Mouse (Mus musculus) liver, postnatal 0 days (tissue): Measurements from ENCODE around the gene Olfr591.

Experiments used
- CTCF ChIP-seq: sonication (generic); IDR thresholded peaks from 2 replicates; pipeline ENCODE4 v1.5.1; 2016; ENCODE audit warnings: antibody characterized with exemption, low read depth
- EP300 ChIP-seq: IDR thresholded peaks from 2 replicates; pipeline ENCODE4 v1.6.1; 2016; ENCODE audit warnings: antibody characterized with exemption, low read depth, mild to moderate bottlenecking

DNA sequence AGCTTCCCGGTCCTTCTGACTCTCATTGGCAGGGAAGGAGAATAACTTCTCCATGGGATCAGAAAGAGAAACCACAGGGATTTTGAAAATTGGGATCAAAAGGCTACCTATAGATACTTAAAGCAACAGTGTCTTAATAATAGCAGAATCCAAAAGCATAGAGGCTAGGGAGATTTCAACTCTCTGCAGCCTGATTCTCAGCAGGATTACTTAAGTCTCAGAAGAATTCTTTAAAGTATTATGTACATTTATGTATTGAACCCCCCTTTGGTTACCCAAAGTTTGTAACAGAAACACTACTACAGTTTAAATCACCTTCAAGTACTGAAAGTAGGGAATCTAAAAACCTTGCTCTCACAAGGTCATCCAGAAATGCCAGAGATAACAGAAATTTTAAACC is at the start of gene Olfr591:
- TF ChIP-seq CTCF: no peak
- no peak for TF ChIP-seq EP300
